Mouse (Mus musculus) midbrain, embryonic 16.5 days (tissue): ENCODE measurements around the gene Mecr. TPM values are rescaled to one million over a fixed set of nuclear protein-coding genes. Genes with fewer than 3 reads are reported as not detected.
A peak's percentile ranks its signal among the peaks of the same experiment; 100 is the strongest.

Source experiments
- ATAC-seq: fragments of 200-750 bp; cut with Nextera tagmentation; 2 replicates; pipeline ENCODE4 v1.8.0; 2017; ENCODE audit warnings: moderate TSS enrichment
- H3K27ac ChIP-seq: fragments of 300-500 bp; sonication (generic); 2 replicates; pipeline ENCODE4 v1.5.1; 2014; ENCODE audit warnings: mild to moderate bottlenecking, low read length, mixed read lengths
- H3K27me3 ChIP-seq: fragments of 300-500 bp; sonication (generic); 2 replicates; pipeline ENCODE4 v1.6.1; 2014; ENCODE audit warnings: low read depth, low read length, mixed read lengths; ENCODE audit not compliant: control insufficient read depth, insufficient read depth
- H3K36me3 ChIP-seq: fragments of 300-500 bp; sonication (generic); 2 replicates; pipeline ENCODE4 v1.6.1; 2014; ENCODE audit warnings: mild to moderate bottlenecking, low read length, moderate library complexity, mixed read lengths; ENCODE audit not compliant: control insufficient read depth, insufficient read depth
- H3K4me1 ChIP-seq: fragments of 300-500 bp; sonication (generic); 2 replicates; pipeline ENCODE4 v1.6.1; 2014; ENCODE audit warnings: mild to moderate bottlenecking, low read length, mixed read lengths; ENCODE audit not compliant: control insufficient read depth, insufficient read depth
- H3K4me2 ChIP-seq: fragments of 300-500 bp; sonication (generic); 2 replicates; pipeline ENCODE4 v1.6.1; 2014; ENCODE audit warnings: mild to moderate bottlenecking, low read length, mixed read lengths
- H3K4me3 ChIP-seq: fragments of 300-500 bp; sonication (generic); 2 replicates; pipeline ENCODE4 v1.5.1; 2014; ENCODE audit warnings: low read depth, mild to moderate bottlenecking, low read length, moderate library complexity, mixed read lengths
- H3K9ac ChIP-seq: fragments of 300-500 bp; sonication (generic); 2 replicates; pipeline ENCODE4 v1.6.1; 2014; ENCODE audit warnings: low read depth, low read length, mixed read lengths
- H3K9me3 ChIP-seq: fragments of 300-500 bp; sonication (generic); replicated peaks from 2 replicates; pipeline ENCODE4 v1.6.1; 2014; ENCODE audit warnings: mild to moderate bottlenecking, low read length, mixed read lengths; ENCODE audit not compliant: control insufficient read depth, poor library complexity, severe bottlenecking
- WGBS: fragments of 180-500 bp; shearing (Covaris S2); extraction: QIAGEN DNeasy Blood & Tissue Kit; methylation state at CpG from one replicate; pipeline ENCODE4 v1.1.7; 2014; 5-methylcytosine and 5-hydroxymethylcytosine counted together
- polyA plus RNA-seq: library from polyadenylated mRNA; unstranded; fragments of >200 nt; fragmentation: Nextera tagmentation; extraction: Ambion mirVana; gene quantifications from 2 replicates; pipeline ENCODE4 v1.2.1, GENCODE M21; 2015

Mecr gene
- polyA plus RNA-seq, 1 experiment from 2014 or later, result 43.0 TPM

DNA sequence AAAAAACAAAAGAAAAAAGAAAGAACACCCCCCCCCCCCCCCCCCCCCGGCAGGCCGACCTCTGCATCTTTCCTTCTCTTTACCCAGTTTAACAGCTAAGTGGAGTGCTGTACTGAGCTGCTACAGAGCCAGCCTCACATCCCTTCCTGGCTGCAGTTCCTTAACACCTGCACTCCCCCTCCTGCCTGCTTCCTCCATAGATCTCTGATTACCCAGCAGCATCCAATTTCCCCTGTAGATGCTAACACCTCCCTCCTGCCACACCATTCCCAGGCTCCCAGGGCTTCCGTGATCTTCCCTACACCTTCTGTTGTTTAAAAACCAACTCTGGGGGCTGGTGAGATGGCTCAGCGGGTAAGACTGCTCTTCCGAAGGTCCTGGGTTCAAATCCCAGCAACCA is 68.3 kb downstream of the Mecr start:
- H3K9me3 ChIP-seq, result no peaks in the 10 kb centered on the region
- ATAC-seq, result no peak
- H3K4me3 ChIP-seq, result no peak overlapping the region
- no peak overlapping the region for H3K27ac ChIP-seq
- H3K4me1 ChIP-seq, result peaks cover 15% of the 10 kb centered on the region
- H3K9ac ChIP-seq, result no peak overlapping the region
- no peak overlapping the region for H3K4me2 ChIP-seq
- peaks cover 24% of the 10 kb centered on the region for H3K27me3 ChIP-seq
- WGBS, result 66% methylated on average over 3 of the region's 5 CpGs
- no peaks in the 10 kb centered on the region for H3K36me3 ChIP-seq

- no peak for ATAC-seq
- Histone ChIP-seq H3K27ac (no peak overlapping the region), H3K4me1 (peaks cover 15% of the 10 kb centered on the region), H3K27me3 (peaks cover 37% of the 10 kb centered on the region), H3K4me2 (no peak overlapping the region), H3K36me3 (no peaks in the 10 kb centered on the region), H3K9ac (no peak overlapping the region), H3K4me3 (no peak overlapping the region), H3K9me3 (no peaks in the 10 kb centered on the region)
- WGBS, result 60% methylated on average over 10 of the region's 10 CpGs
Observed at GRCm38 (mm10) chr4:131913526-131913925, 70.3 kb downstream of the Mecr start.

DNA sequence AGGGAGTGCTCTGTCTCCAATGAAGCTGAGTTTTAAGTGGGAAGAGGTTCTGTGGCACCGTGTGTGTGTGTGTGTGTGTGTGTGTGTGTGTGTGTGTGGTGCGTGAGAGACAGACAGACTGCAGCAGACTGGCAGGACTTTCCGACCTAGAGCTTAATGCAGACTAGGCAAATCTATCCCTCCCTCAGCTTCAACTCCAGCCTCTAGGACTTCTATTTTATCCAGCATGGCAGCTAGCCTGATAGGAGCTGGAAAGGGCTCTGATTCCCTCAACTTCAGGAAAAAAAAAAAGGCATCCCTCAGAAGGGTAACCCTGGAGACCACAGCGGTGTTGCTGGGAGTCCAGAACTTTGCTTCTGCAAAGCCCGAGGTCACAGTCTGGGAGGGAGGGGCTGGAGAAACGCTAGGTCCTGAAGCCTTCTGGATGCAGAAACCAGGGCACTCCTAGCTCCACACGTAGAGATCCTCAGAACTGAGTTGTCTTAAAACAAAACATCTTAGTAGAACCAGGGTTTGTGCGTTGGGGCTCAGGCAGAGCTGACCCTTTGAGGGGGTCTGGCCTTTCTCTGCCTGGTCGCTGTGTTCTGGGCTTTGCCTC is 70.9 kb downstream of the Mecr start:
- WGBS, result 9% methylated on average over 9 of the region's 9 CpGs
- H3K27me3 ChIP-seq, result peaks cover 43% of the 10 kb centered on the region
- H3K4me3 ChIP-seq, result no peak overlapping the region
- H3K4me2 ChIP-seq, result no peak overlapping the region
- no peak overlapping the region for H3K27ac ChIP-seq
- H3K4me1 ChIP-seq, result peaks cover 15% of the 10 kb centered on the region
- no peak for ATAC-seq
- no peak overlapping the region for H3K9ac ChIP-seq
- no peaks in the 10 kb centered on the region for H3K9me3 ChIP-seq
- H3K36me3 ChIP-seq, result no peaks in the 10 kb centered on the region

DNA sequence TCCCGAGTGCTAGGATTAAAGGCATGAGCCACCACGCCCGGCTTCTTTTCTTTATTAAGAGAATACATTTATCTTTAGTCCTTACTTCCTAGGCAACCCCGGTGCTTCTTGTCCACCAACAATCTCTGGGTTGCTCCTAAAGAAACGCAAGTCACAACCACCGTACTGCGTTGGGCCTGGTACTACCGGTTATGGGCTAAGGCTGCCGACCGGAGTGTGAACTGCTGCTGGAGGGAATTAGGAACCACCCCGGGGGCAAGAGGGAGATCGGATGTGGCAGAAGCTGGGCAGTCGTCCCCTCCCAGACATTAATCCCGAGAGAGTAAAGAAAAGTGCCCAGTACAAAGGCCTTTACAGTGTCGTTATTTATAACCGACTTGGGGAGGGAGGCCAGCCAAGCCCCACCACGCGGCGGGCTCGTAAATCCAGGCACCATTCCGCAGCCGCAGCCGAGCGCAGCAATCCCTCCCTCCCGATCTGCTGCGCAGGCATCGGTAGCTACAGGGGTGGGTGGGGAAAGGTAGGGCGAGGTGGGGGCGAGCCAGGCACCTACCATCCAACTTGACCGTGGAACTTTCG is 71.7 kb downstream of the Mecr start:
- ATAC-seq, result no peak
- WGBS, result 2% methylated on average over 31 of the region's 31 CpGs

GRCm38 (mm10) chr4:131915821-131916328 is 72.6 kb downstream of the Mecr start:
- 25% methylated on average over 13 of the region's 13 CpGs for WGBS
- no peaks in the 10 kb centered on the region for H3K9me3 ChIP-seq
- H3K4me3 ChIP-seq, result no peak overlapping the region; the same call in 1 of the 2 replicates
- no peak overlapping the region; the same call in 1 of the 2 replicates for H3K4me2 ChIP-seq
- peaks cover 57% of the 10 kb centered on the region for H3K27me3 ChIP-seq
- H3K9ac ChIP-seq, result no peak overlapping the region
- ATAC-seq, result no peak
- no peak overlapping the region for H3K27ac ChIP-seq
- no peaks in the 10 kb centered on the region for H3K36me3 ChIP-seq
- peaks cover 12% of the 10 kb centered on the region for H3K4me1 ChIP-seq

More for the DNA sequence above, 71.7 kb downstream of the Mecr start:
- Histone ChIP-seq H3K4me3 (peak overlapping the region; percentile 27), H3K4me1 (peaks cover 15% of the 10 kb centered on the region), H3K4me2 (peak overlapping the region; percentile 57), H3K36me3 (no peaks in the 10 kb centered on the region), H3K27ac (no peak overlapping the region), H3K27me3 (peaks cover 49% of the 10 kb centered on the region), H3K9ac (peak overlapping the region; percentile 57), H3K9me3 (no peaks in the 10 kb centered on the region)

DNA sequence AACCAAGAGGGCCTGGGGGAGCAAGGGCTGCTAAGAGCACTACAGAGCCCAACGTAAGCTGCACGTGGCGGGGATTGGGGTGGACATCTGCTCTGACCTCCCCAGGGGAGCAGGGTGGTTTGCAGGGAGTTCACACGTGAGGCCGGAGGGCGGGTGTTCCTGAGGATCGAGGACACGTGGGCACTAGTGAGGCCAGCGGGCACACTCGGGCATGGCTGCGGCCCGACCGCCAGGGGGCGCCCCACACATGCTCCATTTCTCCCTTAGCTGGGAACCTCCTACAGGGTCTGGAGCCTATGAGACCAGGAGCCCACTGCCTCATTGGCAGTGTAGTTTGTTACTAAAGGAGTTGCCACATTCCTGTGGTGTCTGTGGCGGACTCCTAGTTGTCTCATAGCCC is 73.2 kb downstream of the Mecr start:
- H3K9me3 ChIP-seq, result no peaks in the 10 kb centered on the region
- H3K27me3 ChIP-seq, result peaks cover 57% of the 10 kb centered on the region
- peaks cover 18% of the 10 kb centered on the region for H3K4me1 ChIP-seq
- no peak overlapping the region for H3K27ac ChIP-seq
- H3K36me3 ChIP-seq, result no peaks in the 10 kb centered on the region
- no peak overlapping the region for H3K4me2 ChIP-seq
- no peak overlapping the region for H3K4me3 ChIP-seq
- no peak; the same call in 1 of the 2 replicates for ATAC-seq
- 6% methylated on average over 15 of the region's 15 CpGs for WGBS
- H3K9ac ChIP-seq, result no peak overlapping the region

DNA sequence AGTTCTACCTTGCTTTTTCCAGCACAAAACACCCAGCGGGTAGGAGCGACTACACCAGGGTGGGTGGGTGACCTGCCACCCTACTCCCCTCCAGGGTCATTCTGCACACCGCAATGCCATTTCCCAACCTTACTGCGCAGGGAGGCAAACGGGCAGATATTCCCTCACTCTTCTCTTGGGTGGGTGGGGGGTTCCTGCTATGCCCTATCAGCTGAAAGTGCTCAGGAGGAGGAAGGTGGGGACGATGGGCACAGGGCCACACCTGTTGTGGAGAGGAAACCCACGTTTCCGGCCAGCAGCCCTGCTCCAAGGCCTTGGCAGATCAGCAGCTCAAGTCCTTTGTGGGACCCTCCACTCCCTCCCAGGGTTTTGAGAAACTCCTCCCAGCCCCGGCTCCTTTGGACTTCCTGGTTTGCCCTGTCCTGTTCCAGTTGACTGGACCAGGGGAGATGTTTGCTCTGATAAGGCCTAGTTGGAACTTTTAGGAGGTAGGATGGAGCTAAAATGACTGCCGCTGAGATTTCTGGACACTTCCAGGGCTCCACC is 73.8 kb downstream of the Mecr start:
- WGBS, result 80% methylated on average over 10 of the region's 10 CpGs
- H3K4me1 ChIP-seq, result peaks cover 23% of the 10 kb centered on the region

More for the DNA sequence above, 73.8 kb downstream of the Mecr start:
- no peak for ATAC-seq
- Histone ChIP-seq H3K27ac (no peak overlapping the region), H3K4me2 (no peak overlapping the region), H3K9ac (no peak overlapping the region), H3K9me3 (no peaks in the 10 kb centered on the region), H3K27me3 (peaks cover 58% of the 10 kb centered on the region), H3K4me3 (no peak overlapping the region), H3K36me3 (no peaks in the 10 kb centered on the region)
